Mouse (Mus musculus): ENCODE measurements at regions not wholly inside any gene's neighbourhood (a gene's known extent, or its start where the extent isn't known, plus 50 kb on each side); places are given as distances from the start of the nearest gene placed in this dataset.

- no peak for DNase-seq (ENCODE audit: low spot score)
These were observed 87.0 kb downstream of the Cog6 start for GRCm38 (mm10) chr3:52929827-52930605.

DNA sequence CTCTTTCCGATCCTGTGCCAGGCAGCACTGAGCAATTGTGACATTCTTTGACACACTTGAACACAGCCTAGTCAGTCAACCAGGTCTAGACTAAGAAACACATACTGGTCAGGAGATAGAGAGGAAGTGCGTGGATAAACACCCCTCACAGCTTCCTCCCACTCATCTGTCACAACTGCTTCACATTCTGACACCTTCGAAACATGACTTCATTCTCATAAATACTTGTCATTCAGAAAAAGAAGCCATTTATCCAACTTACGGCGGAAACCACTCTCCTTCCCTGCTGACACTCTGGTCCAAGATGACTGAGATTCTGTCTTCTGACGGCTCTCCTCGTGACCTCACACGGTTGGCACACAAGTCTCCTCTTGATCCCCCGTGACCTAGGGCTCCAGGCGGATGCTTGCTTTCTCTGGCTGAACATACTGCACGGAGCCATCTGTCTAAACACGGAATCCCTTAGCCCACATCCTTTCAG lies 89.6 kb downstream of the Cog6 start:
- DNase-seq (ENCODE audit: low spot score), result no peak

DNA sequence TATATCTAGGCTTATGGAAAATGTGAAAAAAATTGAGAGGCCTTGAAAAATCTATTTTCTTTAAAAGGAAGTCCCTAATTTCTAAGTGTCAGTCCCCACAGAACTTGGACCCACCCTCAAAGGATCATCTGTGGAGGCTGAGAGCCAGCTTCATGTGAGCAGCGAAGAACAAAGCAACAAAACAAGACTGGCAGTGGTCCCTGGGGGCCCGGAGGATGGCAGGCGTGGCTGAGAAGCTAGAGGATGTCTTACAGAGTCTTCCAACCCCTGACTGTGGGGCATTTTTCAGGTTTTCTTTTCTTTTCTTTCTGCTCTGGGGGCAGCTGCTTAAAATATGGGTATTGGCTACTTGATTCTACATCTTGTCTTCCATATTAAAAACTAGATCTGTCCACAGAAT lies 90.5 kb downstream of the Cog6 start:
- no peak for DNase-seq (ENCODE audit: low spot score)

GRCm38 (mm10) chr3:52925223-52925622 lies 91.8 kb downstream of the Cog6 start:
- DNase-seq (ENCODE audit: low spot score), result no peak

GRCm38 (mm10) chr3:52924631-52925030 lies 92.4 kb downstream of the Cog6 start:
- no peak for DNase-seq (ENCODE audit: low spot score)

- no peak for DNase-seq (ENCODE audit: low spot score)
These were observed 93.0 kb downstream of the Cog6 start for GRCm38 (mm10) chr3:52923824-52924559.

DNA sequence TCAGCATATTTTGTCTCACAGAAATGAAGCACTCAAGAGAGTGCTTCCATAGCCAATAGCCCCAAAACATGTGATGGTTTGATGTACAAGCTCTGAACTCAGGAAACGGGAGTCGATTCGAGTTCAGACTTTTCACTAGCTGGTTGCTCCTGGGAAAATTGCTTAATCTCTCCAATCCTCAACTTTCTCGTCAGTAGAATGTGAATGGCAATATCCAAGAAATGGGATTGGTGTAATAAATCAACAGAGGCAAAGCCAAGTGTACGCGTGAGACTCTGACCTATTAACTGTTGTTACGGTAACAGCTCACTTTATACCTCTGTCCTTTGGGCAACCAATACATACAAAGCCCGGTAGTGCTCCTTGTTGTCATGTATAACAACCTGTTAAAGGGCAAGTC lies 94.6 kb downstream of the Cog6 start:
- no peak for DNase-seq (ENCODE audit: low spot score)

- DNase-seq (ENCODE audit: low spot score), result no peak
These were observed 110.0 kb downstream of the Cog6 start for GRCm38 (mm10) chr3:52906823-52907564.

GRCm38 (mm10) chr3:52904028-52904427 lies 113.0 kb downstream of the Cog6 start:
- no peak for DNase-seq (ENCODE audit: low spot score)

DNA sequence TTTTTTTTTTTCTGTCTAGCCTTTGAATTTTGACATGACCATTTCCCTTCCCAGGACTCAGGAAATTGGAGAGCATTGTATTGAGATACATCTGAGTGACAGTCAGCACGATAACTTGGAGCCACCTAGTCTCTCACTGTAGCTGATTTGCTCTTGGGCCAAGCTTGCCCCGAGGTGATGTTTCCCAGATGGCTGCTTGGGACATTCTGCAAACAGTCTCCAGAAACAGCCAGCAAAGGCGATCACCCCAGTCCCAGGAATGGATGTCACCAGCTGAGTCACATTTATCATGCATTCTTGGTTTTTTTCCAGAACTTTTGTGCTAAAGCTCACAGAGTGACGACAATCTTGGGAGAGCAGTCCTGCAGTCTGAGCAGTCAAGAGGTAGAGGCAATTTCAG lies 119.4 kb downstream of the Cog6 start:
- no peak for DNase-seq (ENCODE audit: low spot score)

- no peak for DNase-seq (ENCODE audit: low spot score)
These were observed 120.6 kb downstream of the Cog6 start for GRCm38 (mm10) chr3:52896462-52896861.

GRCm38 (mm10) chr3:52895751-52896150 lies 121.3 kb downstream of the Cog6 start:
- DNase-seq (ENCODE audit: low spot score), result no peak

GRCm38 (mm10) chr3:52894812-52895211 lies 122.2 kb downstream of the Cog6 start:
- no peak for DNase-seq (ENCODE audit: low spot score)

DNA sequence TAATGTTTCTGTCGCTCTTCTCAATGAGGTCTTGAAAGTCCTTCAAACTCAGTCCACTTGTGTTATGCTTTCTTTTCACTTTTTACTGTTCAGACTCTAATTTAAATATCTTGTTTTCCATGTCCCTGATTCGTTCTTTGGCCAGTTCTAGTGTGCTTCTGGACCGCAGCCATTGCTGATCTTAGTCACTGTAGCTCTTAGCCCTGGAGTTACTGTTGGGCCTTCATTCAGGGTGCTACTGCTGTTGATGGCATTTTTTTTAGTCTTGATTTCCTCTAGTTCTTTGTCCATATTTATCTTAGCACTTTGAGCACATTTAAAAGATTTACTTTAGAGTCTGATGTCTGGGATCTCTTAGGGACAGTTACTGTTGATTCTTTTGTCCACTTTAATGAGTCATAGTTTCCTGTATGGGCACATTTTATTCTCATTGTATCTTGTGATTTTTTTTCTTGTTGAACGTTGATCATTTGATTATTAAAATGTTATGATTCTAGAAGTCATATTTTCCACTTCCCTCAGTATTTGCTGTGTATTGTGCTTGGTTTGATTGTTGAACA lies 127.8 kb downstream of the Cog6 start:
- DNase-seq (ENCODE audit: low spot score), result no peak

- no peak for DNase-seq (ENCODE audit: low spot score)
These were observed 135.1 kb downstream of the Cog6 start for GRCm38 (mm10) chr3:52881981-52882380.

DNA sequence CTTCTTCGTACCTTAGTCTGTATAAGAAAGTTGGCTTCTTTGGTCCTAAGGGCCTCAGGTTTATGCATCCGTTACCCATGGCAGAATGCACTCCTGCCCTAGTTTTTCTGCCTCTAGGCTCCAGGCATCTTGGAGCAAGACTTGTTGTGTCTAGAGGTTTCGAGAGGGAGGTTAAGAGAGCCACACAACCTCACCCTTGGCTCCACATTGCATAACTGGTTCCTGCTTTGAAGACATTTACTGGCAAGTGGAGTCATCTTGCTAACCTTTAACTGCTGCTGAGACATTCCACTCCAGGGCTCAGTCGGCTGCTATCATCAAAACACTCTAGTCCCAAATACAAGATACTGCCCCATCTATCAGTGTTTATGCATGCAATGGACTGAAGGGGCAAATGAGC lies 135.9 kb downstream of the Cog6 start:
- DNase-seq (ENCODE audit: low spot score), result no peak

- DNase-seq (ENCODE audit: low spot score), result no peak
These were observed 137.3 kb downstream of the Cog6 start for GRCm38 (mm10) chr3:52879700-52880099.

DNA sequence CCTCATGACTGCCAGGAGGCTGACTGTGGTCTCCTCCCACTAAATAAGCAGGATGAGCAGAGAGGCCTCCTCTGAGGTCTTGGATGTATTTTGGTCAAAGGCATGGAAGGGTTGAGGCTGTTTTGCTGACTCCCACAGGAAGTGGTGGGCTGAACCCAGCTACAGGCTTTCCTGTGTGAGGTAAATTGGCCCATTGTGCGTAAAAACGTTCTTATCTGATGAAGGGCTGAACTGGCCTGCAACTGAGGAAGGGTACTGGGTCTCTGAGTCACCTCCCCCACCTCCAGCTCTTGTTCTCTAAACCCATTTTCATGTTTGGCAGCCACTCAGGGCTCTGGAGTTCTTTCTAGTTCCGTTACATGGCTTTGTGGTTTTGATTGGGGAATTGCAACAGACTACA lies 138.7 kb downstream of the Cog6 start:
- DNase-seq (ENCODE audit: low spot score), result no peak

DNA sequence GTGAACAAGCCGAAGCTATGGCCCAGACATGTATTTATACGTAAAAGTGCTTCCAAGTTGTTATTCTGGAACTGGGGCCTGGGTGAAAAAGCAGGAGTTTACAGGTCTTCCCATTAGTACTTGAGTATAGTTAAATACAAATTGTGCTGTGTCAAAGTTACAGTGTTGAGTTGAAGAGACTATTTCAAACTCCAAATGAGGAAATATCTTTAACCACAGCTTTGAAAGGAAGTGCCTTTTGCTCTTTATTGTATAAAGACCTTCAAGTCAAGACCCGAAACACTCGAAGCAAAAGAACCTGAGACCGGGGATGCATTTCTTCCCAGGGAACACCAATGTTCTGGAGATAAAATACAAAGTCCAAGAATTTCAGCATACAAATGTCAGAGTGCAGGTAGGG lies 144.8 kb downstream of the Cog6 start:
- DNase-seq (ENCODE audit: low spot score), result no peak

DNA sequence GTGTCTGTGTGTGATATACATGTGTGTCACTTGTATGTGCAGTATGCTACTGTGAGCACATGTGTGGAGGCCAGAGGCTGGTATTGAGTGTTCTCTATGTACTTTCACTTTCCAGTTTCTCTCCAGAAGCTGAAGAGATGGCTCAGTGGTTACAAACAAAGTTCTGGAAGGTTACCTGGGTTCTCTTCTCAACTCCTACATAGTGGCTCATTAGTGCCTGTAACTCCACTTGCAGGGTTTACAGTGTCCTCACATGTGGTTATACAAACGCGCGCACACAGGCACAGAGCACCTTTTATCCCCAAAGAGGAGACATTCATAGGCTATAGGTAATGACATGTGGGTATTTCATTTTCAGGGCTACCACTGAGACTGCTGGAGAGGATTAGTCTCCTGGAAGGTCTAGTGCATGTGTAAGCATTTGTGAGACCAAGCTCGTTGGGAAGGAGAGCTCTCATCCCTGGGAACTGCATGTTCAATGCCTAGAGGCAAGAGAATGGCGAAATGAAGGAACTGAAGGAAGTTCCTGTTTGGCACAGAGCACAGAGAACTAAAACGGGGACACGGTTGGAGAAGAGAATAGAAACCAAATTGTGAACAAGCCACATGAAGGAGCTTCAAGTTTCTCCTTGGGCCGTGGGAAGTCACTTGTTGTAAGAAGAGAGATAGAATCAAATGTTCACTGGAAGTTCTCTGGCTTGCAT lies 153.7 kb downstream of the Cog6 start:
- no peak for DNase-seq (ENCODE audit: low spot score)

DNA sequence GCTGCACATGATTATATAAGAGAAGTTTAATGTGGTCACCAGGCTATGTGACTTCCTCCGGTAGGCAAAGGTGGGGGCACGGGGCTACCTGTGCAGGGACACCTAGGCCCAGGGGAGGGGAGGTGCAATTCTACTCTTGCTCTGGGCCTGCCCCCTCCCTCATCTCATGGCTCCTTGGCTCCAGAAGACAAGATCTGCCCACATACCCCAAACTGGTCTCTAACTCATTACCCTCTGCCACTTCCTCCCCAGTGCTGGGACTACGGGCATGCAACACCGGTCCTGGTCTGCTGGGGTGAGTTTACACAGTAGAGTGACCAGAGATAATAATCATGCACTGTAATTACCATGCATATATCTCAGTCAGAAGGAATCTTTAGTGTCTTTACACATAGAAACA lies 155.0 kb downstream of the Cog6 start:
- DNase-seq (ENCODE audit: low spot score), result no peak

GRCm38 (mm10) chr3:52861538-52861937 lies 155.5 kb downstream of the Cog6 start:
- DNase-seq (ENCODE audit: low spot score), result no peak
